Mouse (Mus musculus) forebrain, embryonic 10.5 days (tissue): ENCODE results near the gene Lsamp. TPM values are rescaled to one million over a fixed set of nuclear protein-coding genes. Genes with fewer than 3 reads are reported as not detected.

Experiments used
- DNase-seq: peaks from one replicate; pipeline ENCODE4 v3.0.0-alpha.2; 2017; ENCODE audit warnings: low spot score; ENCODE audit errors: extremely low spot score
- H3K27ac ChIP-seq: fragments of 300-500 bp; sonication (generic); 2 replicates; pipeline ENCODE4 v1.5.1; 2016; ENCODE audit warnings: mild to moderate bottlenecking
- H3K27me3 ChIP-seq: fragments of 300-500 bp; sonication (generic); 2 replicates; pipeline ENCODE4 v1.6.1; 2016; ENCODE audit warnings: mild to moderate bottlenecking; ENCODE audit not compliant: poor library complexity, severe bottlenecking
- H3K36me3 ChIP-seq: fragments of 300-500 bp; sonication (generic); replicated peaks from 2 replicates; pipeline ENCODE4 v1.6.1; 2016; ENCODE audit warnings: mild to moderate bottlenecking, moderate library complexity
- H3K4me1 ChIP-seq: fragments of 300-500 bp; sonication (generic); 2 replicates; pipeline ENCODE4 v1.6.1; 2016
- H3K4me3 ChIP-seq: fragments of 300-500 bp; sonication (generic); 2 replicates; pipeline ENCODE4 v1.5.1; 2016; ENCODE audit warnings: mild to moderate bottlenecking, moderate library complexity
- H3K9me3 ChIP-seq: fragments of 300-500 bp; sonication (generic); 2 replicates; pipeline ENCODE4 v1.6.1; 2016; ENCODE audit warnings: mild to moderate bottlenecking, moderate library complexity
- WGBS: fragments of 180-500 bp; shearing (Covaris S2); methylation state at CpG from one replicate; pipeline ENCODE4 v1.1.7; 2016; 5-methylcytosine and 5-hydroxymethylcytosine counted together
- polyA plus RNA-seq: library from polyadenylated mRNA; unstranded; fragments of >200 nt; fragmentation: Nextera tagmentation; extraction: Ambion mirVana; gene quantifications from 2 replicates; pipeline ENCODE4 v1.2.1, GENCODE M21; 2016

Lsamp gene
- polyA plus RNA-seq, 1 experiment from 2014 or later, result 13.7 TPM

DNA sequence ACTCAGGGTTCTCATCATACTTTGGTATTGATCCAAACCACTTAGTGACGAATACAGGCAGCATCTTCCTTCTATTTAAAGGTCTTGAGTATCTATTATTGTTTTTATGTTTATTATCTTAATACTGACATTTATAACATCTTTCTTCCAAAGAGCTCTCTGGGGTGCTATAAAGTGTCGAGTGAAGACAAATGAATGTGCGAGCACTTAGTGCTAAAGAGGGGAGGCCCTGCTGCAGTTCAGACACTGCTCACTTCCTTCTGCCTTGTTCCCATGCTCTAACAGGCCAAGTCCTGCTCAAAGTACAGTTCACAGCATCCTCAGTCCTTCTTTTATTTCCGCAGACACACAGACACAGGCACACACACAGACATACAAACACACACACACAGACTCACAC lies 1537.4 kb downstream of the Lsamp start:
- Histone ChIP-seq H3K4me3 (no peak overlapping the region), H3K4me1 (peaks cover 9% of the 10 kb centered on the region), H3K27me3 (no peaks in the 10 kb centered on the region), H3K36me3 (no peaks in the 10 kb centered on the region), H3K9me3 (no peaks in the 10 kb centered on the region), H3K27ac (no peak overlapping the region)
- WGBS, result 80% methylated on average over 4 of the region's 4 CpGs
- no peak for DNase-seq

DNA sequence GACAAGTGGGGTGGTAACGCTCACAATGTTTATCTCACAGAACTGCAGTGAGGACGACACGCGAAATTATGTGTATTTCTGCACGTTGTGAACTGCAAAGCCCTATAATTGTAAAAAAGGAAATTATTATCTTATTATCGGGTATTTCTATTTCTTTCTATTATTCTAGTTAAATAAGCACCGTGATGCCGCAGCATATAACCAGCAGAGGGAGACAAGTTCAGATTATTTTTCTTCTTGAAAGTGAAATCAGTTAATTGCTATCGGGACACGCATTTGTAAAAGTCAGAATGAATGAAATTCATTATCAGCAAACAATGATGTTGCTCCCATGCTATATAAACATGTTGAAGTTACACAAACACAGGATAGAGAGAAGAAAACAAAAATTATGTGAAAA lies 1540.1 kb downstream of the Lsamp start:
- WGBS, result 80% methylated on average over 10 of the region's 10 CpGs
- no peak for DNase-seq

DNA sequence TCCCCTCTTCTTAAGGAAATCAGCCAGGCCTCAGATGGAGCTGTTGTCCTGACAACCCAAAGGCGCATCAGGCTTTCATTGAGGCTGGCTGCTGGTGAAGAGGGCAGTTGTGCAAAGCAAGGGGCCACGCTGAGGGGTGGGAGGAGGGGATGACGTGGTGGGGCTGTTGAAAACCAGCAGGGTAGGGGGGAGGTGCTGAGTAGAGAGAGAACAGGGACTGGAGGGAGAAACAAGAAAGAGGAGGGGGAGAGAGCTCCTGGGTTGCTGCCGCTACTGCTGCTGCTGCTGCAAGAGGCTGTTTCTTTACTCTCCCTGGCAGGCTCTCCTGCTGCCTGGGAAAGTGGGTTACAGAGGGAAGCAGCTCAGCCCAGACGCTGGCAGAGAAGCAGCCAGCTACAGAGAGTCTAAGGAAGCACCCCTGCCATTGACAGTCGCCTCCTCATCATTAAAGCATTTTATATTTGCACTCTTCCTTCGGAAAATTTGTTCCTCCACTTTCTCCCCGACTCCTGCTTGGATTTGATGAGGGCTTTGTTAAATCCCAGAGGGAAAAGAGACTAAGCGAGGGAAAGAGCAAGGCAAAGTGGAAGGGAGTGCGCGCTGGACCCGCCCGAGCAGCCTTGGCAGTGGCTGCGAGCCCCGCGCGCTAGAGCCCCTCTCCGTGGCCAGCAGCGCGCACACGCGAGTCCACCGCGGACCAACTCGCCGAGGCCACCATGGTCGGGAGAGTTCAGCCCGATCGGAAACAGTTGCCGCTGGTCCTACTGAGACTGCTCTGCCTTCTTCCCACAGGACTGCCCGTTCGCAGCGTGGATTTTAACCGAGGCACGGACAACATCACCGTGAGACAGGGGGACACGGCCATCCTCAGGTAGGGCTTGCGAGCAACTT lies 1548.7 kb downstream of the Lsamp start:
- H3K27ac ChIP-seq, result peak overlapping the region; percentile 93
- H3K4me1 ChIP-seq, result peaks cover 43% of the 10 kb centered on the region
- H3K36me3 ChIP-seq, result no peaks in the 10 kb centered on the region
- H3K4me3 ChIP-seq, result peak overlapping the region; percentile 70
- no peaks in the 10 kb centered on the region for H3K9me3 ChIP-seq
- DNase-seq, result peak; percentile 89
- H3K27me3 ChIP-seq, result no peaks in the 10 kb centered on the region
- under 1% methylated on average over 38 of the region's 38 CpGs for WGBS

More for the DNA sequence above, 1540.1 kb downstream of the Lsamp start:
- H3K36me3 ChIP-seq, result no peaks in the 10 kb centered on the region
- no peaks in the 10 kb centered on the region for H3K27me3 ChIP-seq
- H3K4me3 ChIP-seq, result no peak overlapping the region
- H3K9me3 ChIP-seq, result no peaks in the 10 kb centered on the region
- H3K27ac ChIP-seq, result no peak overlapping the region
- peaks cover 9% of the 10 kb centered on the region for H3K4me1 ChIP-seq

DNA sequence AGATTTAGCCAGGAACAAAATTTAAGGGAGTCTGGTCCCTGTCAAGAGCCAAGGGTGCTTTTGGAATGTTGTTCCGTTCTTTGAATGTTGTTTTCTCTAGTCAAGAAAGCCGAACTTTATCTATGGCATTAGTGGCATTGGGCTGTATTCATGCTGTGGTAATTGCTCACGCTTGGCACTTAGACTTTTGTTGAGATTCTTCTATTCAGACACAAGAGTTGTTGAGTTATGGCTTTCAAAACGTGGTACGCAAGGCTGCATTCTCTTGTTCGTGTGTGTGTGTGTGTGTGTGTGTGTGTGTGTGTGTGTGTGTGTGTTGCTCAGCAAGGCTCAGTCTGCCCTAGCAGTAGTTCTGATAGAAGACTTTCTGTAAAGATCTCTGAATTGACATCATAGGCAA lies 1549.5 kb downstream of the Lsamp start:
- Histone ChIP-seq H3K4me1 (peaks cover 43% of the 10 kb centered on the region), H3K9me3 (no peaks in the 10 kb centered on the region), H3K27ac (peak overlapping the region; percentile 93), H3K4me3 (peak overlapping the region; percentile 70), H3K36me3 (no peaks in the 10 kb centered on the region), H3K27me3 (no peaks in the 10 kb centered on the region)
- WGBS, result 7% methylated on average over 6 of the region's 6 CpGs
- no peak for DNase-seq

DNA sequence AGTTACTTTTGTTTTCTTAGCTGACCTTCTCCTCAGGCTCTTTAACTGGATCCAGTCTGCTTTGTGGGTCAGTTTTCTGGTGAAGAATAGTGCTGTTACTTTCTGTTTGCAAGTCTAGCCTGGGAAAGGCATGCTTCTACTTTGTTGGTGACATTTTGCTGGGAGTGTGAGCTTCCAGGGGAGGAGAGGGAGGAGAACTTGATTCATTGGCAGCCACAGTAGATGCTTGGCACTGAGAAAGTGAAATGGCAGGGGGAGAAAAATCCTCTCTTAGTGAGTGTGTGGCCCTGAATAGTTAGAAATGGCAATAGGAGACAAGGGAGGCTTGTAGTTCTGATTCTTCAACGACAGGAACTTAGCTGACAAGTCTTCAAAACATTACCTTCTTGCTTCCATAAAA lies 1551.6 kb downstream of the Lsamp start:
- Histone ChIP-seq H3K36me3 (no peaks in the 10 kb centered on the region), H3K27ac (no peak overlapping the region), H3K4me1 (peaks cover 43% of the 10 kb centered on the region), H3K27me3 (no peaks in the 10 kb centered on the region), H3K9me3 (no peaks in the 10 kb centered on the region), H3K4me3 (peak overlapping the region; percentile 1; the same call in 1 of the 2 replicates)
- 83% methylated on average over 1 of the region's 1 CpGs for WGBS
- DNase-seq, result no peak

DNA sequence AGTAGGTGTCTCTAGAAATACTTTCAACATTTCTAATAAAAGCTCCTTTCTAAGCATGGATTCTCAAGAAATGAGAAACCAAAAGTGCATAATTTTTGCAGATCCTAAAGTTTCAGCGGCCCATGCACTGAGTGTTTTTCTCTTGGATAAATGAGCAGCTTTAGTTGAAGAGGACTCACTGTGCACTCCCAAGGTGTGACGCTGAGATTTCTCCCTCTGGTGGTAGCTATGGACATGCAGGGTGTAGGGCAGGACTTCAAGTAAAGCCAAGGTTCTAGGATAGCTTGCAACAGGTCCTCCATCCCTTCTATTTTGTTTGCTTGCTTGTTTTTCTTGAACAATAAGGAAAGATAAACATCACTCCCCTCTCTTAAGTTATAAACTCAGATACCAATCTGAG lies 1558.5 kb downstream of the Lsamp start:
- no peaks in the 10 kb centered on the region for H3K4me1 ChIP-seq
- H3K27me3 ChIP-seq, result no peaks in the 10 kb centered on the region
- H3K9me3 ChIP-seq, result no peaks in the 10 kb centered on the region
- DNase-seq, result no peak
- WGBS, result 49% methylated on average over 2 of the region's 2 CpGs
- no peak overlapping the region for H3K4me3 ChIP-seq
- no peak overlapping the region for H3K27ac ChIP-seq
- H3K36me3 ChIP-seq, result no peaks in the 10 kb centered on the region

DNA sequence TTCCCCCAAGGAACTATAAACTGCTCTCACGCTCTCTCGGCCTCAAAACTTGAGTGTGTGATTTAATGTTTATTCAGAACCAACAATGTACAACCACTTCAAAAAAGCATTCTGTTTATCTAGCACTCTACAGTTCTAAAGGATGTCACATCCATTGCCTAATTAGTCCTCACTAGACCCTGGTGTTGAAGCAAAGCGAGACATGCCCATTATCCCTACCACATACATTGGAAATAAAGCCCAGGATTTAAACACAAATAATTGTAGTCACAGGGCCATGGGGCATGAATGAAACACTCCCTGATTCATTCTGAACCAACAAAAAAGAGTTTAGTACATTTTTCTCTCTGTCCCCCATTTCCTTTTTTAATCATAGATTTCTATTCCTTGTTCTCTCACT lies 1567.0 kb downstream of the Lsamp start:
- Histone ChIP-seq H3K9me3 (no peaks in the 10 kb centered on the region), H3K4me1 (peaks cover 33% of the 10 kb centered on the region), H3K27me3 (no peaks in the 10 kb centered on the region), H3K27ac (peak overlapping the region; percentile 82), H3K36me3 (no peaks in the 10 kb centered on the region), H3K4me3 (no peak overlapping the region)
- WGBS, result 64% methylated on average over 3 of the region's 3 CpGs
- no peak for DNase-seq

DNA sequence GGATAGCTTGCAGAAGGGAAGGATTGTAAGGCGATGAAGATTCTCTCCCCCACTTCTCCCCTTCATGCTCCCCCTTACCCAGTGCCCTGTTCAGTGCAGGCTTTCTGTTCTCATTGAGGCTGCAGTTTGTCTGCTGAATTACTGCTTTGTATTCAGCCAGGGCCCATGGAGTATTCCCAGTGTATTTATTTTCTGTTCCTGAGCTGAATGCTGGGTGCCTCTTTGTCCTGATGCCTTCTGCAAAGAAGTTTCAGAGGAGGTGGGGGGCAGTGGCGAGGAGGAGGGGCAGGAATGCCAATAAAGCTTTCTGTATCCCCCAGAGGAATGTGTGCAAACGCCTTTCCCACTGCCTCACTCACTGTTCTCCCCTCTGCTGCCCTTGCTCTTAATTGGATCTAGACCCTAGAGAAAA lies 1567.7 kb downstream of the Lsamp start:
- Histone ChIP-seq H3K9me3 (no peaks in the 10 kb centered on the region), H3K27ac (peak overlapping the region; percentile 82), H3K36me3 (no peaks in the 10 kb centered on the region), H3K27me3 (no peaks in the 10 kb centered on the region), H3K4me1 (peaks cover 33% of the 10 kb centered on the region), H3K4me3 (peak overlapping the region; percentile 18; the same call in 1 of the 2 replicates)
- DNase-seq, result peak; percentile 61
- WGBS, result 0% methylated on average over 3 of the region's 3 CpGs

DNA sequence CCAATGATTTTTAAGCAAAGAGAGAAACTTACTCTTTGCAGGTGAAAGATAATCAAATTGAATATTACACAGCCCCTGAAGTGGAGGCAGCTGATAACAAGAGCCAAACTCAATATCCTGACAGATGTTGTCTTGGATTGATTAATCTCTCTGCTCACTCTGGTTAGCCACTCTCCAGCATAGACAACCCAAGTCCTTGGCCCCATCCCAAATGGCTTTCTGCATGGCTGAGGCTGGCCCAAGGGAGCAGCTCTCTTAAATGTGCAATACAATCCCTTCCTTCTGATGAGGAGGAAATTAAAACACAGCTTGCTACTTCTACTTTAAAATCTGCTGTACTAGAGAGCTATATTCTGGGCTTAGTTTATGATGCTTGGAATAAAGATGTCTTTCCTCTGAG lies 1572.9 kb downstream of the Lsamp start:
- peaks cover 6% of the 10 kb centered on the region for H3K4me1 ChIP-seq
- H3K9me3 ChIP-seq, result no peaks in the 10 kb centered on the region
- no peak overlapping the region for H3K4me3 ChIP-seq
- no peak for DNase-seq
- no peaks in the 10 kb centered on the region for H3K27me3 ChIP-seq
- H3K36me3 ChIP-seq, result no peaks in the 10 kb centered on the region
- H3K27ac ChIP-seq, result no peak overlapping the region

DNA sequence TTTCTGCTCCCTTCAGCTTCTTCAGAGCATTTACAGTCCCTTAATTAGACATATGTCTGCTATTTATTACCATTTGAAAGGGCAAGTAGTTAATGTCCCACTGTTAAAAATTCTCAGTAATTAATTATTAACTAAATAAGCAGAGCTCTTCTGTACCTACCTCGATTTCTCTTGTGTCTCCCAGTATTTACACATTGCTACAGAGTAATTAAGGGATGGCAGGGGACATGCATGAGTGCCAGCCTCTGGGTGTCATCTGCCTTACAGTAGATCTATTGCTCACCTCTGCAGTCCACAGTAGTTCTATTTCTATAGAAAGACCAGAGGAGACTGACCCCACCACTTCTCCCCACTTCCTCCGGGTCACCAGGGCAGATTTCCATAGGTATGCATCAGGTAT lies 1581.1 kb downstream of the Lsamp start:
- H3K9me3 ChIP-seq, result no peaks in the 10 kb centered on the region
- WGBS, result 91% methylated on average over 2 of the region's 2 CpGs

DNA sequence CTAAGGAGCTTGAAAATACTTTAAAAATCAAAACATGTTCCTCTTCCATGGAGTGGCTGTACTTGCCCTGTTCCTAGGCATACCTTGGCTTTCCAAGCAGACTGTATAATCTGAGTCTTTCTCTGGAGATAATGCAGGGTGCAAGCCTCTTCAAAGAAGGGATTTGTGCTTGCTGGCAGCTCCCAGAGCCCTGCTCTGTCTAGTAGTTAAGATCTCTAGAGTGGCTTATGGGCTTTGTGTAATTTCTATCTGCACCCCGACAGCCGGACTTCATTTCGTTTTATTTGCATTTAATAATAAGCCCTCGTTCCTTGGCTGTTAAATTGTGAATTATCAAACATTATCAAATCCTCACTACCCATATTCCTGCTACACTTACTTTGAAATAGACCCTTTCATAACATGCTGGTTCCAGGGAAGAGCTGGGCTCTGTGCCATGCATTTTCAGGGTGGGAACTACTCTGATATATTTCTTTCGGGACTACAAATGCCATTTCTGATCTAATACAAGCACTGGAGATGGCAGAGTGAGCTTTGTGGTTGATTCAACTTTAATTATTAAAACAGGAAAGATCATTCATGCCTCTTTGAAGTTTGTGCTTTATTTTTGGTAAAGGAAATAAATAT lies 1604.6 kb downstream of the Lsamp start:
- 86% methylated on average over 5 of the region's 5 CpGs for WGBS
- Histone ChIP-seq H3K9me3 (no peaks in the 10 kb centered on the region), H3K4me1 (no peaks in the 10 kb centered on the region), H3K27ac (no peak overlapping the region), H3K27me3 (no peaks in the 10 kb centered on the region), H3K4me3 (no peak overlapping the region), H3K36me3 (no peaks in the 10 kb centered on the region)
- DNase-seq, result no peak

More for the DNA sequence above, 1581.1 kb downstream of the Lsamp start:
- no peaks in the 10 kb centered on the region for H3K36me3 ChIP-seq
- no peak for DNase-seq
- no peaks in the 10 kb centered on the region for H3K27me3 ChIP-seq
- H3K4me3 ChIP-seq, result no peak overlapping the region
- no peaks in the 10 kb centered on the region for H3K4me1 ChIP-seq
- H3K27ac ChIP-seq, result no peak overlapping the region

DNA sequence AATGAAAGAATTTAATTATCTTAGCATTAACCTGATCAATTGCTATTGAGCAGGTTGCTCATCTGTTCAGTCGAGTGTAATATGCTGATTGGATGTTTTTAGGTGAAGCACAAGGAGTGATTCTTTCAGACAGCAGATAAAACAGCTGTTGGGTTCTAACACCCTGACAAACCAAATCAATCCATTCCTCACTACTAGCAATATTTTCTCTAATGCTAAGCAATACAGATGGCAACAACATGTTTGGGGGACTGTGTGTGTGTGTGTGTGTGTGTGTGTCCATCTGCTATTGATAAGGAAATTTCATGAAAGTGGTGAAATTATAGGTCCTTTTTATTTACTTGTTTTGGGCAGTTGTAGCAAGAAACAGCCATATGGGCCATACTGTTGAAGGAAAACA lies 1628.1 kb downstream of the Lsamp start:
- no peaks in the 10 kb centered on the region for H3K27me3 ChIP-seq
- WGBS, result 78% methylated on average over 1 of the region's 1 CpGs
- H3K4me1 ChIP-seq, result no peaks in the 10 kb centered on the region
- H3K4me3 ChIP-seq, result no peak overlapping the region
- DNase-seq, result no peak
- H3K9me3 ChIP-seq, result no peaks in the 10 kb centered on the region
- no peak overlapping the region for H3K27ac ChIP-seq
- H3K36me3 ChIP-seq, result no peaks in the 10 kb centered on the region

DNA sequence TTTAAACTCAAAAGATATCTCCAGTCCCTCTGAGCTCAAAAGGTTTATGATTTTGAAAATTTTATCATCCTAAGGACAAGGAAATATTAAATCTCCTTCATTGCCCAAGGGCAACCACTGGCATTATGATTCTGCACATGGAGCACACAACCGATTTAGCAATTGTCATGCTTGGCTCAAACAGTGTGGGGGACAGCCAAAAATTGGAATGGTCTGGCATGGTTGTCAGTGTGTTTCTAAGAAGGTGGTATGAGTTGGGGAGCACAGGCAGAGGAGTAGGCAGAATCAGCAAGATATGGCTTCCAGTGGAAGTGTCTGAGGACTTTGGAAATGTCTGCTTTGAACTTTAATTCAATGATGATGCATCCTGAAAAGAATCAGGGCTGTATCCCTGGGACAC lies 1639.7 kb downstream of the Lsamp start:
- Histone ChIP-seq H3K4me3 (no peak overlapping the region), H3K27me3 (no peaks in the 10 kb centered on the region), H3K36me3 (no peaks in the 10 kb centered on the region), H3K9me3 (no peaks in the 10 kb centered on the region), H3K4me1 (0 out of 2 replicates have a peak, but pooled peaks cover 7% of the 10 kb centered on the region), H3K27ac (no peak overlapping the region)
- no peak for DNase-seq
- WGBS, result 94% methylated on average over 1 of the region's 1 CpGs
